In genomic region chr2:167123936-167124335, GRCm38 (mm10) we compare ENCODE assay signal across 7 mouse cellular contexts.
A peak's percentile ranks its signal among the peaks of the same experiment; 100 is the strongest.
DNase-seq lines count a peak whose midpoint lies in the region; ATAC-seq and TF ChIP-seq lines count a peak whose summit lies in the region.

No protein-coding gene starts in this region.

- no peak for ATAC-seq in liver, embryonic 11.5 days (replicated peaks; ENCODE audit: low FRiP score)
- peak; percentile 44; the same call in 1 of the 2 replicates for ATAC-seq in forebrain, embryonic 12.5 days (ENCODE audit: low FRiP score)
- peak; percentile 58 for ATAC-seq in hindbrain, embryonic 13.5 days (ENCODE audit: low FRiP score)

- DNase-seq in liver = peak; percentile 14
- DNase-seq in liver, embryonic 11.5 days (ENCODE audit: low spot score) = no peak
- DNase-seq in urinary bladder, postnatal 25 days (ENCODE audit: low spot score) = no peak
- DNase-seq in layer of hippocampus, adult 9-11 months = no peak

- no peak overlapping the region for H3K4me3 ChIP-seq in liver, embryonic 11.5 days (ENCODE audit: low read depth, low read length)
- H3K4me3 ChIP-seq in forebrain, embryonic 12.5 days (replicated peaks) = no peak overlapping the region
- no peak overlapping the region for H3K4me3 ChIP-seq in hindbrain, embryonic 13.5 days
- H3K4me3 ChIP-seq in olfactory bulb, adult 2 months (ENCODE audit: insufficient read depth, low read depth, low read length) = no peak overlapping the region

- peaks cover 9% of the 10 kb centered on the region for H3K27me3 ChIP-seq in liver, embryonic 11.5 days (replicated peaks; ENCODE audit: control insufficient read depth, insufficient read depth, low read length)
- H3K27me3 ChIP-seq in forebrain, embryonic 12.5 days = no peaks in the 10 kb centered on the region
- H3K27me3 ChIP-seq in hindbrain, embryonic 13.5 days = no peaks in the 10 kb centered on the region

- H3K9me3 ChIP-seq in liver, embryonic 11.5 days (ENCODE audit: control insufficient read depth, low read length) = no peaks in the 10 kb centered on the region
- no peaks in the 10 kb centered on the region for H3K9me3 ChIP-seq in forebrain, embryonic 12.5 days
- H3K9me3 ChIP-seq in hindbrain, embryonic 13.5 days = no peaks in the 10 kb centered on the region

- no peaks in the 10 kb centered on the region for H3K36me3 ChIP-seq in liver, embryonic 11.5 days (ENCODE audit: control insufficient read depth, insufficient read depth, low read length)
- H3K36me3 ChIP-seq in forebrain, embryonic 12.5 days (replicated peaks) = no peaks in the 10 kb centered on the region
- no peaks in the 10 kb centered on the region for H3K36me3 ChIP-seq in hindbrain, embryonic 13.5 days

- no peak overlapping the region for H3K4me2 ChIP-seq in liver, embryonic 11.5 days
- H3K4me2 ChIP-seq in forebrain, embryonic 12.5 days = no peak overlapping the region
- no peak overlapping the region for H3K4me2 ChIP-seq in hindbrain, embryonic 13.5 days

- TF ChIP-seq POLR2A in olfactory bulb, adult 2 months (IDR thresholded peaks at IDR 0.05; ENCODE audit: insufficient read depth, low read depth, low read length) = no peak

- peaks cover 8% of the 10 kb centered on the region for H3K4me1 ChIP-seq in liver, embryonic 11.5 days (replicated peaks; ENCODE audit: control insufficient read depth, insufficient read depth, low read length)
- peaks cover 26% of the 10 kb centered on the region for H3K4me1 ChIP-seq in forebrain, embryonic 12.5 days
- peaks cover 53% of the 10 kb centered on the region for H3K4me1 ChIP-seq in hindbrain, embryonic 13.5 days (replicated peaks)
- peaks cover 77% of the 10 kb centered on the region for H3K4me1 ChIP-seq in olfactory bulb, adult 2 months (ENCODE audit: control insufficient read depth, insufficient read depth, low read length)

- no peak for TF ChIP-seq CTCF in olfactory bulb, adult 2 months (IDR thresholded peaks at IDR 0.05; ENCODE audit: insufficient read depth, low read depth, low read length)

- no peak overlapping the region for H3K27ac ChIP-seq in liver, embryonic 11.5 days (ENCODE audit: low read depth, low read length)
- H3K27ac ChIP-seq in forebrain, embryonic 12.5 days = peak overlapping the region; percentile 60
- H3K27ac ChIP-seq in hindbrain, embryonic 13.5 days = peak overlapping the region; percentile 78
- H3K27ac ChIP-seq in olfactory bulb, adult 2 months (ENCODE audit: insufficient read depth, low read depth, low read length) = peak overlapping the region; percentile 80

- WGBS in liver, embryonic 11.5 days = 57% methylated on average over 11 of the region's 11 CpGs
- 48% methylated on average over 11 of the region's 11 CpGs for WGBS in forebrain, embryonic 12.5 days
- WGBS in hindbrain, embryonic 13.5 days = 28% methylated on average over 11 of the region's 11 CpGs
- 22% methylated on average over 11 of the region's 11 CpGs for WGBS in olfactory bulb, adult 2 months

- H3K9ac ChIP-seq in liver, embryonic 11.5 days (ENCODE audit: low read depth, low read length) = no peak overlapping the region
- H3K9ac ChIP-seq in forebrain, embryonic 12.5 days = 0 out of 2 replicates have a peak overlapping the region, but pooled peaks have one; percentile 4
- 0 out of 2 replicates have a peak overlapping the region, but pooled peaks have one; percentile 29 for H3K9ac ChIP-seq in hindbrain, embryonic 13.5 days
